Mouse (Mus musculus) liver, adult 2 months (tissue): ENCODE results near the gene Coro2a. TPM values are rescaled to one million over a fixed set of nuclear protein-coding genes. Genes with fewer than 3 reads are reported as not detected.

Experiments
- DNase-seq: peaks from one replicate; pipeline ENCODE4 v3.0.0-alpha.2; 2011; ENCODE audit warnings: low read depth, low spot score; ENCODE audit errors: extremely low read depth
- H3K27ac ChIP-seq: fragments of 200-500 bp; replicated peaks from 2 replicates; pipeline ENCODE4 v1.5.1; 2012; ENCODE audit warnings: low read depth, mild to moderate bottlenecking, control low read depth, inconsistent platforms, low read length; ENCODE audit not compliant: insufficient read depth
- H3K27me3 ChIP-seq: fragments of 200-500 bp; 2 replicates; pipeline ENCODE4 v1.6.1; 2012; ENCODE audit warnings: mild to moderate bottlenecking, moderate library complexity, low read length, inconsistent platforms; ENCODE audit not compliant: control insufficient read depth, insufficient read depth
- H3K36me3 ChIP-seq: fragments of 200-500 bp; 2 replicates; pipeline ENCODE4 v1.6.1; 2012; ENCODE audit warnings: low read length, inconsistent platforms; ENCODE audit not compliant: control insufficient read depth, insufficient read depth
- H3K4me1 ChIP-seq: fragments of 200-500 bp; 2 replicates; pipeline ENCODE4 v1.6.1; 2011; ENCODE audit warnings: low read length; ENCODE audit not compliant: control insufficient read depth, insufficient read depth
- H3K4me3 ChIP-seq: fragments of 200-500 bp; 2 replicates; pipeline ENCODE4 v1.5.1; 2011; ENCODE audit warnings: low read depth, mild to moderate bottlenecking, control low read depth, low read length, moderate library complexity; ENCODE audit not compliant: insufficient read depth
- H3K79me2 ChIP-seq: fragments of 200-500 bp; 2 replicates; pipeline ENCODE4 v1.6.1; 2012; ENCODE audit warnings: inconsistent platforms, mild to moderate bottlenecking, low read length, moderate library complexity; ENCODE audit not compliant: control insufficient read depth, insufficient read depth
- H3K9ac ChIP-seq: fragments of 200-500 bp; 2 replicates; pipeline ENCODE4 v1.6.1; 2012; ENCODE audit warnings: low read depth, mild to moderate bottlenecking, control low read depth, inconsistent platforms, low read length
- CTCF ChIP-seq: fragments of 200-500 bp; IDR thresholded peaks from 2 replicates; pipeline ENCODE4 v1.5.1; 2011; ENCODE audit warnings: low read depth, low read length, control low read depth
- POLR2A ChIP-seq: fragments of 200-500 bp; IDR thresholded peaks from 2 replicates; pipeline ENCODE4 v1.6.1; 2011; ENCODE audit warnings: low read length, control low read depth; ENCODE audit not compliant: insufficient read depth; ENCODE audit errors: extremely low read depth
- WGBS: fragments of 180-500 bp; shearing (Covaris S2); methylation state at CpG from one replicate; pipeline ENCODE4 v1.1.7; 2018; 5-methylcytosine and 5-hydroxymethylcytosine counted together
- polyA plus RNA-seq: library from polyadenylated mRNA; depleted of rRNA; stranded (reverse); fragments of >200 nt; gene quantifications from 2 replicates; pipeline ENCODE4 v1.2.3, GENCODE M21; 2012
- total RNA-seq: library from RNA; depleted of rRNA; stranded (reverse); fragments of >200 nt; gene quantifications from 2 replicates; pipeline ENCODE4 v1.2.3, GENCODE M21; 2014

The Coro2a gene
- total and polyA plus RNA-seq, 2 experiments, result 0.76 to 0.83 TPM

DNA sequence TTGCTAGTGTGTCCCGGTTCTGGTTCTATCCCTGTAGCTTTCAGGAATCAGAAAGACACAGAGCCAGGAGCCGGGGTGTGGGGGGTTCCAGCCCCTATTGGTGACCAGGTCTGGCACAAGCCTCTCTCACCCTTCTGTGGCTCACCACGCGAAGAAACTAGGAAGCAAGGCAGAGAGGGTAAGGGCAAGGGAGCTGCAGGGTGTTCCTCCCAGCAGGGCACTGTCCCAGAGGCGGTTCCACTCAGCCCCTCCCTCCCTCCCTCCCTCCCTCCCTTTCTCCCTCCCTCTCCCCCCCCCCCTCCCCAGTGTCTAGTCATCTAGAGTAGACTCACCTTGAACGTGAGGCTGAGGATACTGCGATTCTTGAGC lies 74.5 kb downstream of the Coro2a start:
- no peak for TF ChIP-seq POLR2A
- no peak for TF ChIP-seq CTCF
- H3K4me3 ChIP-seq, result peak overlapping the region; percentile 9; the same call in 1 of the 2 replicates
- H3K79me2 ChIP-seq, result no peaks in the 10 kb centered on the region
- peaks cover 26% of the 10 kb centered on the region for H3K4me1 ChIP-seq
- peak; percentile 45 for DNase-seq
- H3K27me3 ChIP-seq, result no peaks in the 10 kb centered on the region
- H3K36me3 ChIP-seq, result peaks cover 22% of the 10 kb centered on the region
- peak overlapping the region; percentile 41 for H3K27ac ChIP-seq
- WGBS, result 4% methylated on average over 7 of the region's 7 CpGs
- H3K9ac ChIP-seq, result peak overlapping the region; percentile 32

DNA sequence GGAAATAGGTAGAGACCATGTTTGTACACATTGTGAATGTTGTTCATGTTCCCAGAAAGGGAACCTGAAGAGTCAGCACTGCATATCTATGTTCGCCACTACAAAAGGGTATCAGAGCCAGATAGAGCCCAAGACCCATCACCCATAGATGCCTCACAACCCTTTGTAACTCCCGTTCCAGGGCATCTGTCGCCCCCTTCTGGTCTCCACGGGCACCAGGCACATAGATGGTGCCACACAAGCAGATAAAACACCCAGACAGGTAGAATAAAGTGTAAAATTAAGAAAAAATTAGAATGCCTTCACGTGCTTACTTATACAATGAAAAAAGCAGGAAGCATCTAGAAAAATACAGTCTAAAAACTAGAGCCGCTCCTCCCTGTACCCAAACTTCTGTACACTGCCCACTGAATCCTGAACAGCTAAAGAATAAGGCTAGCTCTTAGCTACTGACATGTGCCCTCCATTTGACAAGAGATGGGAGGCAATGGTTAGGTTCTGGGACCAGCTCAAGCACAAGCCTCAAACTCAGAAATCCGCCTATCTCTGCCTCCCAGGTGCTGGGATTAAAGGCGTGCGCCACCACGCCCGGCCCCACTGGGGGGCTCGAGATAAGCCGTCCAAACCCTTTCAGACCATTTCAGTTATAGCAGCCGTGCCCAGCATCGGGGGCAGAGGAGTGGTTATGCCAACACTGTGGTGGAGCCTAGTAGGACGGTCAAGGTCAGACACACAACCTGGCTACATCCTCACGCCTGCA lies 75.0 kb downstream of the Coro2a start:
- DNase-seq, result no peak
- H3K36me3 ChIP-seq, result peaks cover 23% of the 10 kb centered on the region
- H3K79me2 ChIP-seq, result no peaks in the 10 kb centered on the region
- 0 out of 2 replicates have a peak overlapping the region, but pooled peaks have one; percentile 32 for H3K9ac ChIP-seq
- TF ChIP-seq POLR2A (no peak), CTCF (peak; percentile 60)
- H3K27ac ChIP-seq, result peak overlapping the region; percentile 27
- peaks cover 25% of the 10 kb centered on the region for H3K4me1 ChIP-seq
- WGBS, result 59% methylated on average over 17 of the region's 17 CpGs
- no peak overlapping the region for H3K4me3 ChIP-seq
- no peaks in the 10 kb centered on the region for H3K27me3 ChIP-seq

DNA sequence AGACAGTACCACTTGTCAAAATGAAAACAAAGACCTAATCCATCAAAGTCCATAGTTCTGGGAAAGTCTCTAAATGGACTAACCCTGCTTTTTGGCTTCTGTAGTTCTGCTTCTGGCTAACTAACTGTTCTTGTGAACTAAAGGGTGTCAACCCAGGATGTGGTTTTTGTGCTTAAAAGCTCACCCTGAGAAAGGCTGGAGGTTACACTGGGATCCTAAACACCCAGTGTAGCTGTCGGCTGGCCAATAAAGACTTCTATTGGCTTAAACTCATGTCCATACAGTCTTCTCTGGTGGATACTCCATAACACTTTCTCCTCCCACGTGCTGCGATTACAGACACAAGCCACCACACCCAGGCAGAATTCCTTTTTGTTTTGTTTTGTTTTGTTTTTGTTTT lies 75.8 kb downstream of the Coro2a start:
- Histone ChIP-seq H3K4me1 (peaks cover 23% of the 10 kb centered on the region), H3K27ac (no peak overlapping the region), H3K36me3 (peaks cover 24% of the 10 kb centered on the region), H3K27me3 (no peaks in the 10 kb centered on the region), H3K9ac (no peak overlapping the region), H3K4me3 (no peak overlapping the region), H3K79me2 (no peaks in the 10 kb centered on the region)
- WGBS, result 92% methylated on average over 3 of the region's 3 CpGs
- TF ChIP-seq CTCF, result no peak
- no peak for TF ChIP-seq POLR2A
- peak; percentile 33 for DNase-seq

DNA sequence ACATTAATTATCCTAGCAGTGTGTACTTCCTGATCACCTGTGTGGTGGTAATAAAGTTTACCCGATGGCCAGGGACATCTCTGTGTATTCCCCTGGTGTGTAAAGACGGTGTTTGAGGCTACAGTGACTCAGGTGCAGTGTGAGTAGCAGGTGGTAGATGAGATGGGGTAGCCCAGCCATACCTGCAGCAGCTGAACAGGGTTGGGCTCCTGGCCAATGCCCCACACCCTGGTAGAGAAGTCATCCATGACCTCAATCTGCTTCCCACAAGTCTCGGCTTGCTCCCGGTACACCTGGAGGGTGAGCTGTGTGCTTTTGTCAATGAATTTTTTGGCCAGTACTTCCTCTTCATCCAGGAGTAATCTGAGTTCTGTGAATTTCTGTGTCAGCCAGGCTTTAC lies 78.7 kb downstream of the Coro2a start:
- Histone ChIP-seq H3K4me3 (no peak overlapping the region), H3K79me2 (no peaks in the 10 kb centered on the region), H3K9ac (no peak overlapping the region), H3K36me3 (peaks cover 32% of the 10 kb centered on the region), H3K27ac (no peak overlapping the region), H3K27me3 (no peaks in the 10 kb centered on the region), H3K4me1 (peaks cover 10% of the 10 kb centered on the region)
- DNase-seq, result no peak
- WGBS, result 92% methylated on average over 4 of the region's 4 CpGs
- TF ChIP-seq POLR2A, result no peak
- no peak for TF ChIP-seq CTCF

DNA sequence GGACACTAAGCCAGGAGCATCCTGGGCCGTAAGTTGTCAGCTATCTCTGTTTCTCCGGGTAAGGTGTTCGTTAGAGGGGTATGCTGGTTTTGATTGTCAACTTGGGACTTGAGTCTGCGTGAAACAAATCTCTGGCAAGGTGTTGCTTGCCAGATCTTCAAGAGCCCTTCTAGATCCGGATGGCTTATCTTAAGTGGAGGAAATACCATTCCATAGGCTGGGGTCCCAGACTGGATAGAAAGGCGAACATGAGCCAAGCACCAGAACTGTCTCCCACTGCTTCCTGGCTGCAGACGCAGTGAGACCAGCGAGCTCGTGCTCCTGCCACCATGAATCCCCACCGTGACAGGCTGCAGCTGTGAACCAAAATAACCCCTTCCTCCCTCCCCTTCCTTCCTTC lies 80.5 kb downstream of the Coro2a start:
- WGBS, result 87% methylated on average over 10 of the region's 10 CpGs
- no peak overlapping the region for H3K9ac ChIP-seq
- DNase-seq, result no peak
- H3K27ac ChIP-seq, result no peak overlapping the region
- H3K4me1 ChIP-seq, result no peaks in the 10 kb centered on the region
- H3K79me2 ChIP-seq, result no peaks in the 10 kb centered on the region
- H3K4me3 ChIP-seq, result no peak overlapping the region
- peaks cover 35% of the 10 kb centered on the region for H3K36me3 ChIP-seq
- H3K27me3 ChIP-seq, result no peaks in the 10 kb centered on the region
- no peak for TF ChIP-seq POLR2A
- TF ChIP-seq CTCF, result no peak

DNA sequence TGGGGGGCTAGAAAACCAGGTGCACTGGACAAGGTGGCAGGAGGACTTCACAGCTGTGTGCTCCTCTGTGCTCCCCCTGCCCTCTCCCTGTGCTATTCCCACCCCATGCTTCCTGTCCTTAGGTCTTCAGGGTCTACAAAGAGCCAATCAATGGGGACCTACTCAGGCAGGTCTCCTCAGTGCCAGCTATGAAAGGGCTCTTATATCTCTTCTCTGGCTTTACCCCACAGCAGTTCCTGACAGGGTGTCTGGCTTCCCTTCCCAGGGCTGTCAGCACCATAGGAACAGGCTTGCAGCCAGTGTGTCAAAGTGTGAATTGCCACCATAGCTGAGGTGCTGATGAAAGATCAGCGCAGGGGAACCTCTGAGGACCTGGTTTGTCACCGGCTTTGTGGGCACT lies 81.5 kb downstream of the Coro2a start:
- Histone ChIP-seq H3K4me3 (no peak overlapping the region), H3K36me3 (peaks cover 35% of the 10 kb centered on the region), H3K9ac (no peak overlapping the region), H3K79me2 (no peaks in the 10 kb centered on the region), H3K27ac (no peak overlapping the region), H3K27me3 (no peaks in the 10 kb centered on the region), H3K4me1 (no peaks in the 10 kb centered on the region)
- 90% methylated on average over 2 of the region's 2 CpGs for WGBS
- no peak for DNase-seq
- TF ChIP-seq POLR2A (no peak), CTCF (no peak)
